Mouse (Mus musculus) embryonic facial prominence, embryonic 12.5 days (tissue): Measurements from ENCODE around the gene Mocs2. TPM values are rescaled to one million over a fixed set of nuclear protein-coding genes. Genes with fewer than 3 reads are reported as not detected.

Experiments used
- ATAC-seq: fragments of 200-750 bp; cut with Nextera tagmentation; 2 replicates; pipeline ENCODE4 v1.8.0; 2017; ENCODE audit not compliant: insufficient number of reproducible peaks, insufficient read depth, low FRiP score, low TSS enrichment
- H3K27ac ChIP-seq: fragments of 300-500 bp; sonication (generic); 2 replicates; pipeline ENCODE4 v1.5.1; 2016; ENCODE audit warnings: mild to moderate bottlenecking
- H3K27me3 ChIP-seq: fragments of 300-500 bp; sonication (generic); 2 replicates; pipeline ENCODE4 v1.6.1; 2016; ENCODE audit warnings: mild to moderate bottlenecking, moderate library complexity
- H3K36me3 ChIP-seq: fragments of 300-500 bp; sonication (generic); 2 replicates; pipeline ENCODE4 v1.6.1; 2016; ENCODE audit warnings: mild to moderate bottlenecking
- H3K4me1 ChIP-seq: fragments of 300-500 bp; sonication (generic); 2 replicates; pipeline ENCODE4 v1.6.1; 2016
- H3K4me2 ChIP-seq: fragments of 300-500 bp; sonication (generic); replicated peaks from 2 replicates; pipeline ENCODE4 v1.6.1; 2016; ENCODE audit warnings: mild to moderate bottlenecking, moderate library complexity
- H3K4me3 ChIP-seq: fragments of 300-500 bp; sonication (generic); 2 replicates; pipeline ENCODE4 v1.5.1; 2016; ENCODE audit warnings: mild to moderate bottlenecking
- H3K9ac ChIP-seq: fragments of 300-500 bp; sonication (generic); 2 replicates; pipeline ENCODE4 v1.6.1; 2016; ENCODE audit warnings: mild to moderate bottlenecking, moderate library complexity
- H3K9me3 ChIP-seq: fragments of 300-500 bp; sonication (generic); 2 replicates; pipeline ENCODE4 v1.6.1; 2016; ENCODE audit warnings: mild to moderate bottlenecking, moderate library complexity
- WGBS: fragments of 180-500 bp; shearing (Covaris S2); methylation state at CpG from one replicate; pipeline ENCODE4 v1.1.7; 2016; 5-methylcytosine and 5-hydroxymethylcytosine counted together
- polyA plus RNA-seq: library from polyadenylated mRNA; unstranded; fragments of >200 nt; fragmentation: Nextera tagmentation; extraction: Ambion mirVana; gene quantifications from 2 replicates; pipeline ENCODE4 v1.2.1, GENCODE M21; 2016

Mocs2 gene
- polyA plus RNA-seq, 1 experiment from 2014 or later = 89.5 TPM

- ATAC-seq = no peak
- WGBS = 85% methylated on average over 4 of the region's 4 CpGs
These were observed 15.3 kb downstream of the Mocs2 start for GRCm38 (mm10) chr13:114833351-114833750.

GRCm38 (mm10) chr13:114834580-114834979, 16.5 kb downstream of the Mocs2 start:
- Histone ChIP-seq H3K4me2 (no peak overlapping the region), H3K36me3 (peaks cover 8% of the 10 kb centered on the region), H3K9me3 (no peaks in the 10 kb centered on the region), H3K27ac (no peak overlapping the region), H3K9ac (no peak overlapping the region), H3K4me1 (peaks cover 6% of the 10 kb centered on the region; the same call in 1 of the 2 replicates), H3K4me3 (no peak overlapping the region), H3K27me3 (no peaks in the 10 kb centered on the region)
- WGBS = 52% methylated on average over 2 of the region's 2 CpGs
- ATAC-seq = no peak

More at GRCm38 (mm10) chr13:114833351-114833750, 15.3 kb downstream of the Mocs2 start:
- Histone ChIP-seq H3K4me1 (no peaks in the 10 kb centered on the region; the same call in 1 of the 2 replicates), H3K9ac (no peak overlapping the region), H3K4me3 (no peak overlapping the region), H3K36me3 (peaks cover 13% of the 10 kb centered on the region), H3K4me2 (no peak overlapping the region), H3K27ac (no peak overlapping the region), H3K9me3 (no peaks in the 10 kb centered on the region), H3K27me3 (no peaks in the 10 kb centered on the region)

GRCm38 (mm10) chr13:114837061-114837460, 19.0 kb downstream of the Mocs2 start:
- no peak overlapping the region for H3K4me2 ChIP-seq
- H3K9me3 ChIP-seq = no peaks in the 10 kb centered on the region
- H3K4me3 ChIP-seq = no peak overlapping the region
- H3K9ac ChIP-seq = no peak overlapping the region
- no peak for ATAC-seq
- H3K36me3 ChIP-seq = 0 out of 2 replicates have a peak, but pooled peaks cover 3% of the 10 kb centered on the region
- no peaks in the 10 kb centered on the region for H3K27me3 ChIP-seq
- peak overlapping the region; percentile 6; the same call in 1 of the 2 replicates for H3K27ac ChIP-seq
- H3K4me1 ChIP-seq = peaks cover 6% of the 10 kb centered on the region; the same call in 1 of the 2 replicates
- 84% methylated on average over 7 of the region's 7 CpGs for WGBS

GRCm38 (mm10) chr13:114838535-114838990, 20.5 kb downstream of the Mocs2 start:
- Histone ChIP-seq H3K36me3 (0 out of 2 replicates have a peak, but pooled peaks cover 3% of the 10 kb centered on the region), H3K27me3 (no peaks in the 10 kb centered on the region), H3K4me2 (no peak overlapping the region), H3K27ac (peak overlapping the region; percentile 73), H3K9ac (no peak overlapping the region), H3K4me3 (no peak overlapping the region), H3K9me3 (no peaks in the 10 kb centered on the region), H3K4me1 (peaks cover 6% of the 10 kb centered on the region; the same call in 1 of the 2 replicates)
- WGBS = 40% methylated on average over 5 of the region's 5 CpGs
- ATAC-seq = no peak

- Histone ChIP-seq H3K27me3 (no peaks in the 10 kb centered on the region), H3K4me2 (no peak overlapping the region), H3K27ac (peak overlapping the region; percentile 65), H3K9ac (no peak overlapping the region), H3K36me3 (0 out of 2 replicates have a peak, but pooled peaks cover 3% of the 10 kb centered on the region), H3K4me3 (no peak overlapping the region), H3K9me3 (no peaks in the 10 kb centered on the region), H3K4me1 (peaks cover 6% of the 10 kb centered on the region; the same call in 1 of the 2 replicates)
- WGBS = 42% methylated on average over 9 of the region's 9 CpGs
- ATAC-seq = 0 out of 2 replicates have a peak, but pooled peaks have one; percentile 61
These were observed 21.1 kb downstream of the Mocs2 start for GRCm38 (mm10) chr13:114839098-114839497.

GRCm38 (mm10) chr13:114840545-114840944, 22.5 kb downstream of the Mocs2 start:
- H3K27me3 ChIP-seq = no peaks in the 10 kb centered on the region
- H3K9me3 ChIP-seq = no peaks in the 10 kb centered on the region
- H3K4me2 ChIP-seq = no peak overlapping the region
- H3K36me3 ChIP-seq = 0 out of 2 replicates have a peak, but pooled peaks cover 3% of the 10 kb centered on the region
- no peak for ATAC-seq
- H3K9ac ChIP-seq = no peak overlapping the region
- H3K27ac ChIP-seq = no peak overlapping the region
- no peak overlapping the region for H3K4me3 ChIP-seq
- H3K4me1 ChIP-seq = peaks cover 6% of the 10 kb centered on the region; the same call in 1 of the 2 replicates
- 88% methylated on average over 4 of the region's 4 CpGs for WGBS

- Histone ChIP-seq H3K27me3 (no peaks in the 10 kb centered on the region), H3K9me3 (no peaks in the 10 kb centered on the region), H3K27ac (no peak overlapping the region), H3K4me3 (no peak overlapping the region), H3K36me3 (no peaks in the 10 kb centered on the region), H3K4me2 (no peak overlapping the region), H3K9ac (no peak overlapping the region), H3K4me1 (peaks cover 6% of the 10 kb centered on the region; the same call in 1 of the 2 replicates)
- ATAC-seq = no peak
- WGBS = 74% methylated on average over 1 of the region's 1 CpGs
These were observed 25.3 kb downstream of the Mocs2 start for GRCm38 (mm10) chr13:114843318-114843717.

- no peak for ATAC-seq
- Histone ChIP-seq H3K9ac (no peak overlapping the region), H3K36me3 (no peaks in the 10 kb centered on the region), H3K4me3 (no peak overlapping the region), H3K4me2 (no peak overlapping the region), H3K27ac (no peak overlapping the region), H3K9me3 (no peaks in the 10 kb centered on the region), H3K27me3 (no peaks in the 10 kb centered on the region), H3K4me1 (no peaks in the 10 kb centered on the region)
- WGBS = 87% methylated on average over 6 of the region's 6 CpGs
These were observed 27.8 kb downstream of the Mocs2 start for GRCm38 (mm10) chr13:114845804-114846203.

GRCm38 (mm10) chr13:114848945-114849344, 30.9 kb downstream of the Mocs2 start:
- H3K27me3 ChIP-seq = no peaks in the 10 kb centered on the region
- no peak overlapping the region for H3K4me2 ChIP-seq
- H3K4me1 ChIP-seq = no peaks in the 10 kb centered on the region
- no peaks in the 10 kb centered on the region for H3K36me3 ChIP-seq
- WGBS = 75% methylated on average over 3 of the region's 3 CpGs
- H3K27ac ChIP-seq = no peak overlapping the region
- no peak overlapping the region for H3K9ac ChIP-seq
- H3K9me3 ChIP-seq = no peaks in the 10 kb centered on the region
- ATAC-seq = no peak
- H3K4me3 ChIP-seq = no peak overlapping the region

GRCm38 (mm10) chr13:114852264-114853111, 34.5 kb downstream of the Mocs2 start:
- no peaks in the 10 kb centered on the region for H3K4me1 ChIP-seq
- ATAC-seq = no peak
- WGBS = 80% methylated on average over 6 of the region's 6 CpGs
- H3K4me2 ChIP-seq = no peak overlapping the region
- H3K9ac ChIP-seq = no peak overlapping the region
- no peak overlapping the region for H3K27ac ChIP-seq
- no peak overlapping the region for H3K4me3 ChIP-seq
- no peaks in the 10 kb centered on the region for H3K9me3 ChIP-seq
- H3K36me3 ChIP-seq = no peaks in the 10 kb centered on the region
- no peaks in the 10 kb centered on the region for H3K27me3 ChIP-seq

- no peak overlapping the region for H3K4me3 ChIP-seq
- no peak overlapping the region for H3K27ac ChIP-seq
- no peak overlapping the region for H3K9ac ChIP-seq
- H3K4me2 ChIP-seq = no peak overlapping the region
- H3K4me1 ChIP-seq = no peaks in the 10 kb centered on the region
- no peaks in the 10 kb centered on the region for H3K27me3 ChIP-seq
- 88% methylated on average over 2 of the region's 2 CpGs for WGBS
- no peak for ATAC-seq
- H3K9me3 ChIP-seq = no peaks in the 10 kb centered on the region
- no peaks in the 10 kb centered on the region for H3K36me3 ChIP-seq
These were observed 35.1 kb downstream of the Mocs2 start for GRCm38 (mm10) chr13:114853152-114853551.

GRCm38 (mm10) chr13:114854023-114854422, 36.0 kb downstream of the Mocs2 start:
- no peak overlapping the region for H3K4me3 ChIP-seq
- ATAC-seq = no peak
- H3K36me3 ChIP-seq = no peaks in the 10 kb centered on the region
- no peaks in the 10 kb centered on the region for H3K27me3 ChIP-seq
- no peak overlapping the region for H3K27ac ChIP-seq
- H3K9me3 ChIP-seq = no peaks in the 10 kb centered on the region
- no peak overlapping the region for H3K4me2 ChIP-seq
- WGBS = 89% methylated on average over 6 of the region's 6 CpGs
- no peaks in the 10 kb centered on the region for H3K4me1 ChIP-seq
- H3K9ac ChIP-seq = no peak overlapping the region
